Mouse (Mus musculus) bone marrow, adult 2 months (tissue): Measurements from ENCODE around the gene Ccr1.

ENCODE experiments used
- CTCF ChIP-seq: fragments of 200-500 bp; IDR thresholded peaks from 2 replicates; pipeline ENCODE4 v1.5.1; 2011; ENCODE audit warnings: low read length, control low read depth; ENCODE audit not compliant: control insufficient read depth, insufficient read depth
- POLR2A ChIP-seq: fragments of 200-500 bp; IDR thresholded peaks from 2 replicates; pipeline ENCODE4 v1.6.1; 2011; ENCODE audit warnings: low read depth, mild to moderate bottlenecking, control low read depth, low read length, borderline replicate concordance; ENCODE audit not compliant: control insufficient read depth

GRCm38 (mm10) chr9:123927281-123927960, 41.1 kb downstream of the Ccr1 start:
- TF ChIP-seq POLR2A (no peak), CTCF (no peak)
